In genomic region chr17:17120830-17121502, GRCm38 (mm10) we compare ENCODE assay signal across 8 mouse cellular contexts. TPM values are rescaled to one million over a fixed set of nuclear protein-coding genes. Genes with fewer than 3 reads are reported as not detected.
DNase-seq lines count a peak whose midpoint lies in the region; ATAC-seq and TF ChIP-seq lines count a peak whose summit lies in the region.
"Not testable (repeated sequence)": the region's sequence is repeated elsewhere in the genome, so short reads cannot be mapped to it uniquely, and the experiment has no call there.

TSS of gene Zfp97 (plus strand) at chr17:17121415.

- not testable (repeated sequence) for TF ChIP-seq CTCF in hindbrain, postnatal 0 days (IDR thresholded peaks at IDR 0.05; ENCODE audit: low read depth); lung, embryonic 14.5 days (IDR thresholded peaks at IDR 0.05; ENCODE audit: low read depth)

- WGBS in forebrain, embryonic 12.5 days, result no CpG with 5 or more reads among the region's 8 CpGs
- WGBS in heart, embryonic 14.5 days, result no CpG with 5 or more reads among the region's 8 CpGs
- no CpG with 5 or more reads among the region's 8 CpGs for WGBS in hindbrain, postnatal 0 days
- WGBS in limb, embryonic 12.5 days, result no CpG with 5 or more reads among the region's 8 CpGs
- WGBS in lung, embryonic 14.5 days, result no CpG with 5 or more reads among the region's 8 CpGs
- WGBS in midbrain, embryonic 14.5 days, result no CpG with 5 or more reads among the region's 8 CpGs
- no CpG with 5 or more reads among the region's 8 CpGs for WGBS in stomach, embryonic 14.5 days

- not testable (repeated sequence) for H3K4me2 ChIP-seq in forebrain, embryonic 12.5 days; heart, embryonic 14.5 days (ENCODE audit: low read length); hindbrain, postnatal 0 days (ENCODE audit: low read depth, low read length); limb, embryonic 12.5 days; lung, embryonic 14.5 days; midbrain, embryonic 14.5 days (ENCODE audit: low read length); stomach, embryonic 14.5 days (replicated peaks; ENCODE audit: low read depth, low read length)

- not testable (repeated sequence) for H3K9me3 ChIP-seq in forebrain, embryonic 12.5 days; heart, embryonic 14.5 days (ENCODE audit: control insufficient read depth, low read length); hindbrain, postnatal 0 days (ENCODE audit: low read length); limb, embryonic 12.5 days; lung, embryonic 14.5 days (ENCODE audit: low read depth, low read length); midbrain, embryonic 14.5 days (ENCODE audit: control insufficient read depth, low read length); stomach, embryonic 14.5 days (ENCODE audit: control insufficient read depth, low read depth, low read length)

- peak; percentile 99 for ATAC-seq in activated CD4-positive, CD25-positive, alpha-beta regulatory T cell, adult 4 months
- peak; percentile 98 for ATAC-seq in forebrain, embryonic 12.5 days (ENCODE audit: low FRiP score)
- ATAC-seq in heart, embryonic 14.5 days (ENCODE audit: insufficient number of reproducible peaks, insufficient read depth, low FRiP score, low read depth), result peak; percentile 85
- ATAC-seq in hindbrain, postnatal 0 days, result peak; percentile 99
- ATAC-seq in limb, embryonic 12.5 days (ENCODE audit: insufficient number of reproducible peaks, insufficient read depth, low FRiP score, low TSS enrichment, low read depth), result peak; percentile 87
- peak; percentile 100 for ATAC-seq in lung, embryonic 14.5 days (ENCODE audit: insufficient read depth)
- ATAC-seq in midbrain, embryonic 14.5 days (ENCODE audit: low FRiP score, low TSS enrichment), result peak; percentile 91
- ATAC-seq in stomach, embryonic 14.5 days (ENCODE audit: insufficient number of reproducible peaks, insufficient read depth, low FRiP score, low read depth), result peak; percentile 96

- H3K4me3 ChIP-seq in forebrain, embryonic 12.5 days (replicated peaks); heart, embryonic 14.5 days (ENCODE audit: control insufficient read depth in 1 of 2, insufficient read depth in 1 of 2, low read depth in 1 of 2, low read length in 2 of 2); hindbrain, postnatal 0 days (ENCODE audit: low read length); limb, embryonic 12.5 days (replicated peaks); lung, embryonic 14.5 days (ENCODE audit: low read depth, low read length); midbrain, embryonic 14.5 days (replicated peaks; ENCODE audit: low read depth, low read length); stomach, embryonic 14.5 days (ENCODE audit: low read depth, low read length): not testable (repeated sequence)

- H3K27me3 ChIP-seq in forebrain, embryonic 12.5 days; heart, embryonic 14.5 days (ENCODE audit: control insufficient read depth, insufficient read depth, low read length); hindbrain, postnatal 0 days (ENCODE audit: insufficient read depth, low read length); limb, embryonic 12.5 days; lung, embryonic 14.5 days (ENCODE audit: insufficient read depth, low read length); midbrain, embryonic 14.5 days (ENCODE audit: control insufficient read depth, insufficient read depth, low read length); stomach, embryonic 14.5 days (ENCODE audit: control insufficient read depth, insufficient read depth, low read length): not testable (repeated sequence)

- not testable (repeated sequence) for H3K4me1 ChIP-seq in forebrain, embryonic 12.5 days; heart, embryonic 14.5 days (ENCODE audit: control insufficient read depth in 2 of 2, insufficient read depth in 2 of 2, low read length in 2 of 2); hindbrain, postnatal 0 days (ENCODE audit: insufficient read depth, low read length); limb, embryonic 12.5 days (replicated peaks); lung, embryonic 14.5 days (ENCODE audit: insufficient read depth); midbrain, embryonic 14.5 days (ENCODE audit: control insufficient read depth, insufficient read depth, low read length); stomach, embryonic 14.5 days (ENCODE audit: control insufficient read depth, insufficient read depth, low read length)

- not testable (repeated sequence) for DNase-seq in hindbrain, postnatal 0 days (ENCODE audit: low spot score); lung, embryonic 14.5 days; midbrain, embryonic 14.5 days

- not testable (repeated sequence) for H3K36me3 ChIP-seq in forebrain, embryonic 12.5 days (replicated peaks); heart, embryonic 14.5 days (ENCODE audit: control insufficient read depth, insufficient read depth, low read length); hindbrain, postnatal 0 days (ENCODE audit: insufficient read depth, low read length); limb, embryonic 12.5 days; lung, embryonic 14.5 days (ENCODE audit: insufficient read depth); midbrain, embryonic 14.5 days (ENCODE audit: control insufficient read depth, insufficient read depth, low read length); stomach, embryonic 14.5 days (ENCODE audit: control insufficient read depth, insufficient read depth, low read length)

- H3K9ac ChIP-seq in forebrain, embryonic 12.5 days; heart, embryonic 14.5 days (ENCODE audit: low read length); hindbrain, postnatal 0 days (replicated peaks; ENCODE audit: low read length); limb, embryonic 12.5 days (replicated peaks); lung, embryonic 14.5 days; midbrain, embryonic 14.5 days (replicated peaks; ENCODE audit: low read length); stomach, embryonic 14.5 days (replicated peaks; ENCODE audit: low read depth, low read length): not testable (repeated sequence)

- H3K27ac ChIP-seq in forebrain, embryonic 12.5 days; heart, embryonic 14.5 days (replicated peaks in 1 of 2; ENCODE audit: control insufficient read depth in 1 of 2, insufficient read depth in 1 of 2, low read depth in 2 of 2, low read length in 2 of 2); hindbrain, postnatal 0 days; limb, embryonic 12.5 days; lung, embryonic 14.5 days (ENCODE audit: low read depth); midbrain, embryonic 14.5 days (replicated peaks; ENCODE audit: low read depth, low read length); stomach, embryonic 14.5 days (ENCODE audit: low read length): not testable (repeated sequence)

RNA-seq across cellular contexts. Expression of gene Zfp97, which starts in this region (rescaled TPM):
- 10 to 100 TPM; 10.0 to 10.4 TPM for polyA plus RNA-seq in activated CD4-positive, CD25-positive, alpha-beta regulatory T cell, adult 4 months (2017; shearing (Covaris generic))
- 2.7 and 3.3 TPM in 2 replicates for polyA plus RNA-seq in forebrain, embryonic 12.5 days (2016; fragmentation: Nextera tagmentation; extraction: Ambion mirVana)
- 7.1 and 7.9 TPM in 2 replicates for polyA plus RNA-seq in heart, embryonic 14.5 days (2014; fragmentation: Nextera tagmentation; extraction: Ambion mirVana)
- 0.22 and 1.6 TPM in 2 replicates for total RNA-seq in hindbrain, postnatal 0 days (2014; rRNA removed)
- 2.0 and 3.2 TPM in 2 replicates for polyA plus RNA-seq in hindbrain, postnatal 0 days (2015; fragmentation: Nextera tagmentation; extraction: Ambion mirVana)
- 5.3 and 6.0 TPM in 2 replicates for polyA plus RNA-seq in limb, embryonic 12.5 days (2016; fragmentation: Nextera tagmentation; extraction: Ambion mirVana)
- 6.6 and 7.4 TPM in 2 replicates for polyA plus RNA-seq in lung, embryonic 14.5 days (2014; fragmentation: Nextera tagmentation; extraction: Ambion mirVana)
- 4.7 and 5.4 TPM in 2 replicates for polyA plus RNA-seq in midbrain, embryonic 14.5 days (2014; fragmentation: Nextera tagmentation; extraction: Ambion mirVana)
- polyA plus RNA-seq in stomach, embryonic 14.5 days (2014; fragmentation: Nextera tagmentation; extraction: Ambion mirVana), result 6.9 and 7.1 TPM in 2 replicates
